Mouse (Mus musculus): ENCODE measurements around the gene Sox10. TPM values are rescaled to one million over a fixed set of nuclear protein-coding genes. Genes with fewer than 3 reads are reported as not detected.

Sox10 gene
- polyA plus RNA-seq, 1 experiment from 2014 or later = 17.2 TPM

GRCm38 (mm10) chr15:79199390-79199976 lies 34.4 kb upstream of the Sox10 start:
- no peak overlapping the region for H3K4me3 ChIP-seq (ENCODE audit: low read depth, low read length)
- no peak overlapping the region for H3K9ac ChIP-seq (ENCODE audit: low read length)
- H3K4me2 ChIP-seq (ENCODE audit: low read length) = no peak overlapping the region
- DNase-seq (ENCODE audit: low spot score) = no peak
- 90% methylated on average over 12 of the region's 12 CpGs for WGBS
- H3K9me3 ChIP-seq (ENCODE audit: control insufficient read depth, low read length) = no peaks in the 10 kb centered on the region
- no peaks in the 10 kb centered on the region for H3K36me3 ChIP-seq (ENCODE audit: control insufficient read depth, insufficient read depth, low read length)
- no peaks in the 10 kb centered on the region for H3K27me3 ChIP-seq (replicated peaks; ENCODE audit: control insufficient read depth, insufficient read depth, low read length)
- no peak for ATAC-seq (replicated peaks; ENCODE audit: low FRiP score, low TSS enrichment, low read depth)
- no peak overlapping the region for H3K27ac ChIP-seq (ENCODE audit: low read depth)
- H3K4me1 ChIP-seq (replicated peaks; ENCODE audit: control insufficient read depth, insufficient read depth, low read length) = peaks cover 10% of the 10 kb centered on the region

- Histone ChIP-seq H3K4me3 (ENCODE audit: low read depth, low read length) (no peak overlapping the region), H3K4me1 (replicated peaks; ENCODE audit: control insufficient read depth, insufficient read depth, low read length) (no peaks in the 10 kb centered on the region), H3K4me2 (ENCODE audit: low read length) (no peak overlapping the region), H3K9ac (ENCODE audit: low read length) (no peak overlapping the region), H3K27ac (ENCODE audit: low read depth) (no peak overlapping the region), H3K9me3 (ENCODE audit: control insufficient read depth, low read length) (no peaks in the 10 kb centered on the region), H3K36me3 (ENCODE audit: control insufficient read depth, insufficient read depth, low read length) (no peaks in the 10 kb centered on the region), H3K27me3 (replicated peaks; ENCODE audit: control insufficient read depth, insufficient read depth, low read length) (no peaks in the 10 kb centered on the region)
- 74% methylated on average over 8 of the region's 8 CpGs for WGBS
- ATAC-seq (replicated peaks; ENCODE audit: low FRiP score, low TSS enrichment, low read depth) (no peak), DNase-seq (ENCODE audit: low spot score) (no peak)
Observed at GRCm38 (mm10) chr15:79195492-79195891, 30.5 kb upstream of the Sox10 start.

GRCm38 (mm10) chr15:79194946-79195345 lies 29.9 kb upstream of the Sox10 start:
- ATAC-seq (replicated peaks; ENCODE audit: low FRiP score, low TSS enrichment, low read depth) (no peak), DNase-seq (ENCODE audit: low spot score) (no peak)
- no peak overlapping the region for H3K4me3 ChIP-seq (ENCODE audit: low read depth, low read length)
- H3K9ac ChIP-seq (ENCODE audit: low read length) = no peak overlapping the region
- H3K4me1 ChIP-seq (replicated peaks; ENCODE audit: control insufficient read depth, insufficient read depth, low read length) = no peaks in the 10 kb centered on the region
- H3K9me3 ChIP-seq (ENCODE audit: control insufficient read depth, low read length) = no peaks in the 10 kb centered on the region
- no peak overlapping the region for H3K4me2 ChIP-seq (ENCODE audit: low read length)
- H3K27me3 ChIP-seq (replicated peaks; ENCODE audit: control insufficient read depth, insufficient read depth, low read length) = no peaks in the 10 kb centered on the region
- H3K27ac ChIP-seq (ENCODE audit: low read depth) = no peak overlapping the region
- WGBS = 77% methylated on average over 2 of the region's 2 CpGs
- no peaks in the 10 kb centered on the region for H3K36me3 ChIP-seq (ENCODE audit: control insufficient read depth, insufficient read depth, low read length)

- 72% methylated on average over 9 of the region's 9 CpGs for WGBS
- H3K4me1 ChIP-seq (replicated peaks; ENCODE audit: control insufficient read depth, insufficient read depth, low read length) = no peaks in the 10 kb centered on the region
- H3K9ac ChIP-seq (ENCODE audit: low read length) = no peak overlapping the region
- H3K27ac ChIP-seq (ENCODE audit: low read depth) = peak overlapping the region; percentile 2; the same call in 1 of the 2 replicates
- no peaks in the 10 kb centered on the region for H3K27me3 ChIP-seq (replicated peaks; ENCODE audit: control insufficient read depth, insufficient read depth, low read length)
- H3K4me2 ChIP-seq (ENCODE audit: low read length) = no peak overlapping the region
- no peak for ATAC-seq (replicated peaks; ENCODE audit: low FRiP score, low TSS enrichment, low read depth)
- DNase-seq (ENCODE audit: low spot score) = no peak
- no peaks in the 10 kb centered on the region for H3K36me3 ChIP-seq (ENCODE audit: control insufficient read depth, insufficient read depth, low read length)
- no peak overlapping the region for H3K4me3 ChIP-seq (ENCODE audit: low read depth, low read length)
- H3K9me3 ChIP-seq (ENCODE audit: control insufficient read depth, low read length) = no peaks in the 10 kb centered on the region
Observed at GRCm38 (mm10) chr15:79194048-79194447, 29.0 kb upstream of the Sox10 start.

- no peaks in the 10 kb centered on the region for H3K9me3 ChIP-seq (ENCODE audit: control insufficient read depth, low read length)
- H3K27me3 ChIP-seq (replicated peaks; ENCODE audit: control insufficient read depth, insufficient read depth, low read length) = no peaks in the 10 kb centered on the region
- ATAC-seq (replicated peaks; ENCODE audit: low FRiP score, low TSS enrichment, low read depth) (peak; percentile 56; the same call in 1 of the 2 replicates), DNase-seq (ENCODE audit: low spot score) (no peak)
- H3K27ac ChIP-seq (ENCODE audit: low read depth) = peak overlapping the region; percentile 9
- H3K4me1 ChIP-seq (replicated peaks; ENCODE audit: control insufficient read depth, insufficient read depth, low read length) = no peaks in the 10 kb centered on the region
- no peak overlapping the region for H3K9ac ChIP-seq (ENCODE audit: low read length)
- H3K4me2 ChIP-seq (ENCODE audit: low read length) = no peak overlapping the region; the same call in 1 of the 2 replicates
- no peaks in the 10 kb centered on the region for H3K36me3 ChIP-seq (ENCODE audit: control insufficient read depth, insufficient read depth, low read length)
- H3K4me3 ChIP-seq (ENCODE audit: low read depth, low read length) = no peak overlapping the region
- WGBS = 43% methylated on average over 27 of the region's 27 CpGs
Observed at GRCm38 (mm10) chr15:79192885-79193845, 28.1 kb upstream of the Sox10 start.

- H3K4me2 ChIP-seq (ENCODE audit: low read length) = no peak overlapping the region
- H3K4me3 ChIP-seq (ENCODE audit: low read depth, low read length) = no peak overlapping the region
- H3K27ac ChIP-seq (ENCODE audit: low read depth) = peak overlapping the region; percentile 9; the same call in 1 of the 2 replicates
- ATAC-seq (replicated peaks; ENCODE audit: low FRiP score, low TSS enrichment, low read depth) (no peak), DNase-seq (ENCODE audit: low spot score) (no peak)
- no peaks in the 10 kb centered on the region for H3K36me3 ChIP-seq (ENCODE audit: control insufficient read depth, insufficient read depth, low read length)
- H3K27me3 ChIP-seq (replicated peaks; ENCODE audit: control insufficient read depth, insufficient read depth, low read length) = no peaks in the 10 kb centered on the region
- H3K9ac ChIP-seq (ENCODE audit: low read length) = no peak overlapping the region
- 92% methylated on average over 6 of the region's 6 CpGs for WGBS
- no peaks in the 10 kb centered on the region for H3K4me1 ChIP-seq (replicated peaks; ENCODE audit: control insufficient read depth, insufficient read depth, low read length)
- H3K9me3 ChIP-seq (ENCODE audit: control insufficient read depth, low read length) = no peaks in the 10 kb centered on the region
Observed at GRCm38 (mm10) chr15:79192450-79192849, 27.4 kb upstream of the Sox10 start.

GRCm38 (mm10) chr15:79191426-79191825 lies 26.4 kb upstream of the Sox10 start:
- Histone ChIP-seq H3K27ac (ENCODE audit: low read depth) (no peak overlapping the region), H3K9ac (ENCODE audit: low read length) (no peak overlapping the region), H3K9me3 (ENCODE audit: control insufficient read depth, low read length) (no peaks in the 10 kb centered on the region), H3K27me3 (replicated peaks; ENCODE audit: control insufficient read depth, insufficient read depth, low read length) (no peaks in the 10 kb centered on the region), H3K4me3 (ENCODE audit: low read depth, low read length) (no peak overlapping the region), H3K4me1 (replicated peaks; ENCODE audit: control insufficient read depth, insufficient read depth, low read length) (no peaks in the 10 kb centered on the region), H3K36me3 (ENCODE audit: control insufficient read depth, insufficient read depth, low read length) (no peaks in the 10 kb centered on the region), H3K4me2 (ENCODE audit: low read length) (no peak overlapping the region)
- ATAC-seq (replicated peaks; ENCODE audit: low FRiP score, low TSS enrichment, low read depth) = no peak
- WGBS = 96% methylated on average over 2 of the region's 2 CpGs
- DNase-seq (ENCODE audit: low spot score) = no peak

- no peaks in the 10 kb centered on the region for H3K36me3 ChIP-seq (ENCODE audit: control insufficient read depth, insufficient read depth, low read length)
- H3K27ac ChIP-seq (ENCODE audit: low read depth) = no peak overlapping the region
- H3K4me3 ChIP-seq (ENCODE audit: low read depth, low read length) = no peak overlapping the region
- H3K4me1 ChIP-seq (replicated peaks; ENCODE audit: control insufficient read depth, insufficient read depth, low read length) = no peaks in the 10 kb centered on the region
- H3K27me3 ChIP-seq (replicated peaks; ENCODE audit: control insufficient read depth, insufficient read depth, low read length) = no peaks in the 10 kb centered on the region
- no peak for DNase-seq (ENCODE audit: low spot score)
- no peak overlapping the region for H3K4me2 ChIP-seq (ENCODE audit: low read length)
- H3K9me3 ChIP-seq (ENCODE audit: control insufficient read depth, low read length) = no peaks in the 10 kb centered on the region
- 89% methylated on average over 8 of the region's 8 CpGs for WGBS
- no peak for ATAC-seq (replicated peaks; ENCODE audit: low FRiP score, low TSS enrichment, low read depth)
- no peak overlapping the region for H3K9ac ChIP-seq (ENCODE audit: low read length)
Observed at GRCm38 (mm10) chr15:79187819-79188218, 22.8 kb upstream of the Sox10 start.

Measured in intestine, embryonic 14.5 days (tissue).